Mouse (Mus musculus) heart, postnatal 25 days (tissue): ENCODE measurements around the gene Brd2. TPM values are rescaled to one million over a fixed set of nuclear protein-coding genes. Genes with fewer than 3 reads are reported as not detected.

Experiments
- DNase-seq: peaks from one replicate; pipeline ENCODE4 v3.0.0; 2022; ENCODE audit warnings: low spot score
- intact Hi-C: fragments of 180-260 bp; cut with DNase I; formaldehyde crosslinking; loops from one replicate; pipeline ENCODE4 v1.15.1; 2025
- total RNA-seq, 2 experiments: library from RNA; stranded (reverse); gene quantifications; 2 replicates each; pipeline ENCODE4 v1.2.3; 2021

Brd2 gene
- total RNA-seq, 2 experiments from 2014 or later: 72.9 to 75.8 TPM

GRCm38 (mm10) chr17:34119249-34120179, 2.9 kb downstream of the Brd2 start, which contains the start of gene H2-DMa:
TSS of gene H2-DMa (plus strand) at chr17:34119541.
- intact Hi-C loops: loop anchor here (5.0 to 10.0 kb wide), 2 partner anchors 92 to 465 kb away; partner anchors contain the start of genes Gpsm3 and H2-Ke6
- peak; percentile 99 for DNase-seq

- no peak for DNase-seq
- intact Hi-C loops: loop anchor here (5.0 kb wide), 1 partner anchor 92 kb away; the partner anchor contains the start of gene H2-Ke6
These were observed 3.6 kb downstream of the Brd2 start for GRCm38 (mm10) chr17:34118873-34119248.

- no peak for DNase-seq
- intact Hi-C loops: loop anchor here (5.0 kb wide), 1 partner anchor 91 kb away; the partner anchor contains the start of gene H2-Ke6
These were observed 4.1 kb downstream of the Brd2 start for GRCm38 (mm10) chr17:34118113-34118872.

GRCm38 (mm10) chr17:34117421-34118112, 4.9 kb downstream of the Brd2 start:
- intact Hi-C loops: loop anchor here (5.0 kb wide), 1 partner anchor 90 kb away; the partner anchor contains the start of gene H2-Ke6
- no peak for DNase-seq

GRCm38 (mm10) chr17:34116736-34117370, 5.6 kb downstream of the Brd2 start:
- no peak for DNase-seq
- intact Hi-C loops: loop anchor here (5.0 kb wide), 1 partner anchor 90 kb away; the partner anchor contains the start of gene H2-Ke6

GRCm38 (mm10) chr17:34114114-34114513, 8.3 kb downstream of the Brd2 start:
- intact Hi-C loops: no loop called here
- no peak for DNase-seq

- DNase-seq: no peak
- intact Hi-C loops: no loop called here
These were observed 12.1 kb downstream of the Brd2 start for GRCm38 (mm10) chr17:34110309-34110708.

- DNase-seq: no peak
- intact Hi-C loops: no loop called here
These were observed 12.6 kb downstream of the Brd2 start for GRCm38 (mm10) chr17:34109806-34110195.

- no peak for DNase-seq
- intact Hi-C loops: no loop called here
These were observed 13.2 kb downstream of the Brd2 start for GRCm38 (mm10) chr17:34109038-34109805.

- intact Hi-C loops: no loop called here
- no peak for DNase-seq
These were observed 14.0 kb downstream of the Brd2 start for GRCm38 (mm10) chr17:34108460-34108859.

- intact Hi-C loops: no loop called here
- no peak for DNase-seq
These were observed 15.1 kb downstream of the Brd2 start for GRCm38 (mm10) chr17:34107109-34107867.

- intact Hi-C loops: no loop called here
- DNase-seq: no peak
These were observed 15.9 kb downstream of the Brd2 start for GRCm38 (mm10) chr17:34106555-34106954.

GRCm38 (mm10) chr17:34104804-34105203, 17.6 kb downstream of the Brd2 start:
- no peak for DNase-seq
- intact Hi-C loops: loop anchor here (5.0 kb wide), 1 partner anchor 32 kb away; no protein-coding TSS in a partner anchor

- intact Hi-C loops: loop anchor here (5.0 kb wide), 1 partner anchor 34 kb away; no protein-coding TSS in a partner anchor
- DNase-seq: no peak
These were observed 19.6 kb downstream of the Brd2 start for GRCm38 (mm10) chr17:34102831-34103230.

GRCm38 (mm10) chr17:34101604-34102032, 20.8 kb downstream of the Brd2 start:
- peak; percentile 77 for DNase-seq
- intact Hi-C loops: loop anchor here (2.0 to 5.0 kb wide), 2 partner anchors 36 to 67 kb away; no protein-coding TSS in a partner anchor

- intact Hi-C loops: loop anchor here (2.0 to 5.0 kb wide), 2 partner anchors 36 to 68 kb away; no protein-coding TSS in a partner anchor
- DNase-seq: no peak
These were observed 21.2 kb downstream of the Brd2 start for GRCm38 (mm10) chr17:34101185-34101584.

- intact Hi-C loops: no loop called here
- DNase-seq: no peak
These were observed 22.9 kb downstream of the Brd2 start for GRCm38 (mm10) chr17:34099531-34099930.
